Mouse (Mus musculus) urinary bladder, adult 2 months (tissue): ENCODE data around the gene Cela1. TPM values are rescaled to one million over a fixed set of nuclear protein-coding genes. Genes with fewer than 3 reads are reported as not detected.

Experiments used
- DNase-seq: peaks from one replicate; pipeline ENCODE4 v3.0.0; 2022; ENCODE audit warnings: low spot score
- polyA plus RNA-seq: library from polyadenylated mRNA; depleted of rRNA; stranded (reverse); fragments of >200 nt; gene quantifications from 2 replicates; pipeline ENCODE4 v1.2.3, GENCODE M21; 2012

The Cela1 gene
- polyA plus RNA-seq, 1 experiment: 135 TPM

DNA sequence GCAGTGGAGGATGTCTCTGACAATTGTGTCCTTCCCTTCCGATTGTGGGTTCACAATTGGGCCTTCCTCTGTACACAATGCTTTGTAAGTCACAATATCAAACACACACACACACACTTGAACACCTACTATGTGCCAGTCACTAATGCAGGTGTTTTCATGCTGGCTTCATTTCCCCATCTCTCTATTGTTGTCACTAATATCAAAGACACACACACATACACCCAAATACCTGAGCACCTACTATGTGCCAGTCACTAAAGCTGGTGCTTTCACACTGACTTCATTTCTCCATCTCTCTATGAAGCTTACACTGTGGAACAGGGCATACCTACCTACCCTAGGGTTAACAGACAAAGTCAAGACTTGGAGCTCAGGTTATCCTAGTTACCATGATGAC, 17.7 kb upstream of the Cela1 start:
- no peak for DNase-seq

DNA sequence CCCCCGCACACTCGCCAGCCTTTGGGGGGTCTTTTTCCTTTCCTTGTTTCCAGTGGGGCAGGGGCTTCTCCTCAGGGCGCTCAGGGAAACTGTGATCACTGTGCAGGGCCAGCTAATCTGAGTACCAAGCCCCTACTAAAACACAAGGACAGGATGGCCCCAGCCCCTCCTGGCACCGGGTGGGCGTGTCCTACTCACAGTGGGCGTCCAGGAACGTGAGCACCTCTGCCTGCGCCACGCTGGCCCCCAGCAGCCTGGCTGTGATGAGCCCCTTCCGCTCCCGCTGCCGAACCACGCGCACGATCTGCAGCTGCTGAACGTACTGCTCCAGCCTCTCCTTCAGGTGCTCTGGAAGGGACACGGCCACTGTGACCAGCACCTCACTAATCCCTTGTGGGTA, 16.2 kb upstream of the Cela1 start:
- no peak for DNase-seq

DNA sequence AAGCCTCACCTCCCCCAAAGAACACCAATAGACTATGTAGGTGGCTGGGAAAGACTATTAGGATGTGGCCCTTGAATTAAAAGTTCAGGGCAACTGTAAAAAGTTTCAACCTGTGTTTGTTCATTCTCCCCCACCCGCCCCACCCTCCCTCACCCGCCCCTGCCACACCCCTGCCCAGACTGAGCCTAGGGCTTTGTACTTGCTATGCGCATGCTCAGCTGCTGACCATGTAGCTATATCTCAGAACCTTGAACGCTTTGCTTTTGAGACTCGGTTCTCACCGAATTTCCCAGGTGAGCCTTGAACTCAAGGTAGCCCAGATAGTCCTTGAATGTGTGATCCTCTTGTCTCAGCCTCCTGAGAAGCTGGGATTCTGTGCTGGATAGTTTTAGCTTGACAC, 14.1 kb upstream of the Cela1 start:
- DNase-seq: no peak

DNA sequence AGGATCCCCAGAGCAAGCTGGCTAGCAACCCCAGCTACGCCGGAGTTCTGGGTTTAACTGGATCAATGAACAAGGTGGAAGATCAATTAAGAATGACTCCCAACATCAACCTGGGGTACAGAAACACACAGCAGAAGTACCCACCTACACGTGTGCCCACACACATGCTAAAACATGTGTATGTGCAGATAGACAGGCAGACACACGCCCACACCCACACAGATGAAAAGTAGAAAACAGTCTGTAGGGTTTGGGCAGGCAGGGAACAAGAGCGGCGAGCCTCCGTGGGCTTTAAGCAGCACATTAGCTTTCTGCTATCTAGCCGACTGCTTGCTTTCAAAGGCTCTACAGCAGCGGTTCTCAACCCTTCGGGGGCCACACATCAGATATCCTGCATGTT, 13.4 kb upstream of the Cela1 start:
- DNase-seq: no peak

DNA sequence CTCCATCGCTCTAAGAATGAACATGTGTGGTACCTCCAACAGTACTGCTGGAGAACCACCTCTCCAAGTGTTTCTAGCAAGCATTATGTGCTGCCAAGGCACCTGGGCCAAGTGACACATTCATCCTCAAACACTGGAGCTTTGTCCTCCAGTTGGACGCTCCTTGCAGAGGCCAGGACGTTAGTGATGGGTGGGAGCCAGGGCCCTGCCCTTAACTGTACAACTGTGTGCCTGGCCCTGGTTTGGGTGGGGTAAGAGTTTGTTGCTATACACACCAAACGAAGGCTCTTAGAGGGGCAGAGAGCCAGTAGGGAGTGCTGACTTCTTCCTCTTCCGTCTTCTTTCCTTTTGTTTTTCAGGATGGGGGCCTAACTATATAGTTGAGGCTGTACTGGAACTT, 12.7 kb upstream of the Cela1 start:
- DNase-seq: no peak

DNA sequence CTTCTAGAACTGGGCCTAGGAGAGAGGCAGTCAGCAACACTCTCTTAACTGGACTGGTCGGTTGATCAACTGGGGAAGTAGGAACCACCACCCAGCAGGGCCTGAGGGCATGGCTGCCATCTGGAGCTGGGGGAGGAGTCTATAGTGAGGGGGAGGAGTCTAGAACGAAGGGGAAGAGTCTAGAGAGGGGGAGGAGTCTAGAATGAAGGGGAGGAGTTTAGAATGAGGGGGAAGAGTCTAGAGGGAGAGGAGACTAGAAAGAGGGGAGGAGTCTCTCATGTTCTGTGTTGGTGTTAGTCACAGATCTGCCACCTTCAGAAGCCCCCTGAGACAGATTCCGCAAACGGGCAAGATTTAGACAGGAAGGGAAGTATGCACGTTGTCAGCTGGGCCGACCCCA, 11.7 kb upstream of the Cela1 start:
- no peak for DNase-seq

DNA sequence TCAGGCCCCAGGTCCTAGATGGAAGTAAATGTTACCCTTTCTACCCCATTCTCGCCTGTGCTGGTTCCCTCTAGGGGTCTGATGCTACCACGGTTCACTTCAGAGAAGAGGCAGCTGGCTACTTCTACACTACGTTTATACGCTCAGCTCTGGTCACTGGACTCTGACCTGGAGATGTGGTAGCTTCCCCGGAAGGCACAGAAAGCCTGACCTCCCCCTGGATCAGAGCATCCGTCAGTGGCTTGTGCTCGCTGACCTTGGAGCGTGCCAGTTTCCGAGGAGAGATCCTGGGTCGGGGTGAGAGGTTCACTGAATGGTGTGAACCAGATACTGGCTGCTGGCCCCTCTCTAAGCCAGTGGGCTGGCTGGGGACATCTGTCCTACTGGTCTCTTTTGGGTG, 10.4 kb upstream of the Cela1 start:
- DNase-seq: no peak

DNA sequence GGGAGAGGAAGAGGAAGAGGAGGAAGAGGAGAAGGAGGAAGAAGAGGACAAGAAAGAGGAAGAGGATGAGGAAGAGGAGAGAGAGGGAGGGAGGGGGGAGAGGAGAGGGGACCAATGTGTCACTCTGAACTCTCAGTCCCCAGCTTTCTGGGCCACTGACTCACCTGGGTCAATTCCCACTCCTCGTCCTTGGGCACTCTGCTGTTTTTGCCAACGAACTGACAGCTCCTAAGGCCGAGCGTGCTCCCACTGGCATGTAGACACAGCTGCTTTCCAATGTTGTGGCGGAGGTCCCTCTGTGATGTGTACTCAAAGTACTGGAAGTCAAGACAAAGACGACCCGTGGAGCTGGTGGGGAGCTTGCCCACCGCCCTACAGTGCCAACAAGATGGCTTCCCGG, 6.7 kb upstream of the Cela1 start:
- no peak for DNase-seq

DNA sequence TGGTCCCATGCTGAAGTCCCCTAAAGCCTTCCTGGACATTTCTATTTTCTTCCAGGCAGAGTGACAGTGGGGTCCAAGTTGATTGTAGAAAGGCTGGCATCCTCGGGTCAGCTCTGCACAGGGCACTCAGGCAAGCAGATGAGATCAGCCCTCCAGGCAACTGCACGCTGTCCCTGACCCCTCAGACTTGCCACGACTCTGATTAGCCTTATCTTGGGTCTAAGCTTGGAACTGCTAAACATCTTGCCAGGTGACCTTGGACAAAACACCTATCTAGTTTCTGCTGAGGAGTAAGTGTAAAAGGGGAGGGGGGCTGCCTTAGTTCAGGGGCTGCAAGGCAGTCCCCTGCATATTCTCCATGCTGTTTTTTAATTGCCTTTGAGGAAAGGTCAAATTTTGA, 4.3 kb upstream of the Cela1 start:
- no peak for DNase-seq

DNA sequence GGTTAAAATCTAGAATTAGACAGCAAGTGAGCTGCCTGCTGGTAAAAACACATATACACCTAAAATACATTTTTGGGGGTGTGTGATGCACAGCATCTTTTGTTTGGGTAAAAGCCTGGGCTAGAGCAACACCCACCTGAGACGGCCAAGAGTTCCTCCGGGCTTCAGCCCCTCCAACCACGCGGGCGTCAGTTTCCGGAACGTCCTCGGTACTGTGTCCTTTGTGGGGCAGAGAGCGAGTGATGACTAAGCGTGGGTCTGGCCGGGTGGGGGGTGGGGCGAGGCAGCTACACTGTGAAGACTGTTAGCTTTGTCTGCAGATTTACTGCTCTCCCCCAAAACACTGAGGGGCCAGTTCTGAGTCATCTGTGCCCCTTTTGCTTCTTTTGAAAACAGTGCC, 732 bp downstream of the Cela1 start:
- peak; percentile 49 for DNase-seq

DNA sequence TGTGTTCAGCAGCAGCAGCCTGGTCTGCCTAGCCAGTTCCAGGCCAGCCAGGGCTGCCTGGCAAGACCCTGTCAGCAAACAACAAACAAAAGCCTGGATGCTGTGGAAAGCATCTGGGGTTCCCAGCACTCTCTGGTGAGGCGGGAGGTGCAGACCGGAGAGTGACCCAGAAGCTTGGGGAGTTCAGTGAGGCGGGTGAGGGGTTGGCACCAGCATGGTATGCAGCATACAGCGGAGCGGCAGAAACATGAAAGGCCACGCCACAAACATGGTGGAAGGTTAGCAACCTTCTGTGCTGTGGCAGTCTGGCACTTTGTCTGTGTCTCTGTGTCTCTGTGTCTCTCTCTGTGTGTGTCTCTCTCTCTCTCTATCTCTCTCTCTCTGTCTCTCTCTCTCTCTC, 1.3 kb downstream of the Cela1 start:
- DNase-seq: no peak

DNA sequence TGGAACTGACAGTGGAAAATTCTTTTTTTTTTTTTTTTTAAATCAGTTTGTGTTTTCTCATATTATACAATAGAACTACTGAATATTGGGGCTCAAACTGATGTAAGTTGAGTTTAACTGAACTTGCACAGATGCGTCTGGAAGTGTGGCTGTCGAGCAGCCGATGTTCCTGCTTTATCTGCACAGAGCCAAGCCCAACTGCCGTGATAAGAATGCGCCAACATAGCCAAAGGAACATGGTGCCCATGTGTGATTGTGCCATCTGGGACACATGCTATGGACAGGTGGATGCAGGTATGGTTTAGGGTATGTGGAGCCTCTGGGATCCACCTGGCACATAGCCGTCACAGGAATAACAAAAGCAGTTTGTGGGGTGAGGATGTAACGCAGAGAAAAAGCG, 1.9 kb downstream of the Cela1 start:
- no peak for DNase-seq

DNA sequence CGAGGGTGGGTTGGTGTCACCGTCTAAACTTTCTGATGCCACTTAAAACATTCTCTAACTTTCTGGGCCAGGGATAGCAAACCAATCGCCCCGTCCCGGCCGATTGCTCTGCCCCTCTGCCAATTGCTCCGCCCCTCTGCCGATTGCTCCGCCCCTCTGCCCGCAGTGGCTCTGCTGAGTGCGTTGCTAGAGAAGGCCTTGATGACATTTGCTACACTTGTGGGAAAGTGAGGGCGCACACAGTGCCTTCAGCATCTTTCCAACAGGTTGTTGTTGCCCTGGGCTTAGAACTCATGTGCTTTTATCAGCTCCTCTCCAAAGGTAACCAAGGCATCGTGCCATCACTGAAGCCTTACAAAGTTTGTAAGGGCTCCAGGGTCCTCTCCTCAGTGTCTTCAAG, 2.5 kb downstream of the Cela1 start:
- DNase-seq: no peak

DNA sequence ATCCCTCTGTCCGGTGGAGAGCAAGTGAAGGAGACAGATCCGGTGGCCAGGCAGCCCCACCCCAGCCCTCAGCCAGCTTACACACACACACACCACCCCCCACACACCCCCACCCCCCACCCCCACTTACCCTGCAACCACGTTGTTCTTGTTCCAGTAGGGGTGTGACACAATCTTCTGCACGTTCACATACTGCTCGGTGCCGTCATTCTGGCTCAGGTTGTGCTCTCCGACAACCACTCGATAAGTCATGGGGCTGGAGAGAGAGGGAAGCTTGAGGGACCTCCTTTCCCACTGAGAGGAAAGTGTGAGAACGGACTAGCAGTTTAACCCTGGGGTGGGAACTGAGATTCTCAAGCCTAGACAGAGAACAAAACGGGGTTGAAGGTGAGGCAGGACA, 3.3 kb downstream of the Cela1 start:
- DNase-seq: no peak

DNA sequence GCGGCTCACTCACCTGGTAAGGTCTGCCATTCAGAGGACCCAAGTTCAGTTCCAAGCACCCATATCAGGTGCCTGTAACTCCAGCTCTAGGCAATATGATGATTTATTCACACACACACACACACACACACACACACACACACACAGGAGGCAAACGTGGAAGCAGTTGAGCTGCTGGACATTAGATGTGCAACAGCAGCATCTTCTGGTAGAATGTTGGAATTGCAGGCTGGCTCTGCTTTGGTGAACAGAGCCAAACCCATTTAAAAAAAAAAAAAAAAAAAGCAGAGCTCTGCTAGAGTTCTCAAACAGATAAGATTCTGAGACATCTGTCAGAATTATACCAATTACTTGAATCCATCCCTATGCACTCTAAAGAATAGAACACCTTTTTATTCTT, 4.7 kb downstream of the Cela1 start:
- no peak for DNase-seq

DNA sequence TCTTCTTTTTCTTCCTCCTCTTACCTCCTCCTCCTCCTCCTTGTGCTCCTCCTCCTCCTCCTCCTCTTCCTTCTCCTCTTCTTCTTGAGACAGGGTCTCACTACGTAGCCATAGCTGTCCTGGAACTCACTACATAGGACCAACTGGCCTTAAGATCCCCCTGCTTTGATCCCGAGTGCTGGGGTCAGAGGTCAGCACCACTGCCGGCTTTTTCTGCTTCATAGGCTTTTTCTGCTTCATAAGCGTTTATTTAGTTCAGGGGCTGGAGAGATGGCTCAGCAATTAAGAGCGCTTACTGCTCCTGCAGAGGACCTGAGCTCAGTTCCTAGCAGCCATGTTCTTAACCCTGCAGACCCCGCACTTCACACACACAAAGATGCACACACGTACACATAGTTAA, 6.0 kb downstream of the Cela1 start:
- no peak for DNase-seq

DNA sequence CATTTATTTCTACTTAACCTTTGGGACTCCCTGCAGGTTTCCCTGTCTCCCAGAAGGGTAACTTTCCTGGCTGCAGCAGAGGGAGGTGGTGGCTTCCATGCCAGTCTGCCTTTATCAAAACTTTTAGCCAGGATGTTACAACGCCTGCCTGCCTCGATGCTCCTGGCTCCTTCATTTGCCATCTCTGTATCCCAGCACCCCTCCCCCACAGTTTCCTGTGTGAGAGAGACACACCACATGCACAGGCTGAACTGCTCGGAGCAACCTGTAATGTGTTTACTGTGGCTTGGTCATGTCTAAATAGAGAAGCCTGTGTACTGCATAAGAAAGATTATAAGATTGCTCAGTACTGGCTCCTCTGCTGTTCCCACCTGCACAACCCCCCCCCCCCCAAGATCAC, 7.3 kb downstream of the Cela1 start:
- DNase-seq: no peak

DNA sequence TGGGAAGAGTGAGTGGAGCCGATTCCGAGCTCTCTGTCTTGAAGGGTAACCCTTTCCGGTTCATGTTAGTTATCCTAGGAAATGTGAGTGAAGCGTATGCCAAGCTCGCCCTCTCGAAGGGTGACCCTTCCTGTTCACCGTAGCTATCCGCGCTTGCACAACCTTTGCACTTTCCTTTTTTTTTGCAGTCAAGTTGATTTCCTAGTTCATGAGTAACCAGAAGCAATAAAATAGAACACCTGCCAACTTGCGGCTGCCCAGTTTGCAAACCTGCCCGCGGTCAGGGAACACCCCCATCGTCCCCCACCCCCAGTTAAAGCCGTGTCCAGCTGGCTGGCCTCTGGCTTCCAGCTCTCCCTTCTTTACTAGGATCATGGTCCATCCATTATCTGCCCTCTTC, 8.7 kb downstream of the Cela1 start:
- no peak for DNase-seq

DNA sequence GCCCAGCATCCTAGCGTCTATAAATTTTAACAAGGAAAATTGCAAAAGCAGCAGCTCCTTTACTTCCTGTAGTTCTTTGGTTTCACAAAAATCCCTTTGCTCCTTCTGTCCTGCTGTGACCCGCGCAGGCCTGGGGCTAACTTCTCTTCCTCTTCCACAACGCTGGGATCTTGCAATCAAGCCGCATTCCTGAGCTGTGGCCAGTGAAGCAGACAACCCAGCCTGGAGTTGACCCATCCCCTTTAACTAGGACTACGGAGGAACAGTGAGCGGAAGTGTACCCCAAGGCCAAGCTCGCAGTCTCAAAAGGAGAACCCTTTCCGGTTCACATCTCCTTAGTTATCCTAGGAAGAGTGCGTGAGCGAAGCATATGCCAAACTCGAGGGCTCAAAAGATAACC, 9.1 kb downstream of the Cela1 start:
- no peak for DNase-seq

DNA sequence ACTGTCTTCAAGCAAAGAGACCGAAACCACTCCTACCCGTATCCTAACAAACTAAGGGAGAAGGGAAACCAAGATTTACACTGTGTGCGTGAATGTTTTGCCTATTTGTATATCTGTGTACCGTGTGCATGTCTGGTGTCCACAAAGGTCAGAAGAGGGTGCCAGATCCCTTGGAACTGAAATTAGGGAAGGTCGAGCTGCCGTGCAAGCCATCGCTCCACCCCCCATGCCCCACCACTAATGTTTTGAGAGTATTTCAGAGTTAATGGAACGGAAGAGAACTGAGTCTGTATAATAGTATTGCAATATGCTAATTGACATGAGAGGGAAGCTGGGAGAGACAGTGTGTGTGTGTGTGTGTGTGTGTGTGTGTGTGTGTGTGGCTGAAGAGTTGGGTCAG, 10.0 kb downstream of the Cela1 start:
- DNase-seq: no peak

DNA sequence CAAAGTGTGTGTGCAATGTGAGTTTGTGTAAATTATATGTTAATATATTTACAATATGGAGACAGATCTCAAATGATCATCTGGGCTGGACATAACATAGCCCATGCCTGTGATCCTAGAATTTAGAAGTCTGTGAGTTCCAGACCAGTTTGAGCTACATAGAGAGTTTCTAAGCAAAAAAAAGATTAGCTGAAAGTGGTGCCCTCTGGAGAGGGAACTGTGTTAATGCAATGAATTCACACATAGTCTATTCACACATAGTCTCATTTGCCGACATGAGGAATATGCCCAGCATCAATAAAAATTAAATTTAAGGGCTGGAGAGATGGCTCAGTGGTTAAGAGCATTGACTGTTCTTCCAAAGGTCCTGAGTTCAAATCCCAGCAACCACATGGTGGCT, 11.2 kb downstream of the Cela1 start:
- no peak for DNase-seq

DNA sequence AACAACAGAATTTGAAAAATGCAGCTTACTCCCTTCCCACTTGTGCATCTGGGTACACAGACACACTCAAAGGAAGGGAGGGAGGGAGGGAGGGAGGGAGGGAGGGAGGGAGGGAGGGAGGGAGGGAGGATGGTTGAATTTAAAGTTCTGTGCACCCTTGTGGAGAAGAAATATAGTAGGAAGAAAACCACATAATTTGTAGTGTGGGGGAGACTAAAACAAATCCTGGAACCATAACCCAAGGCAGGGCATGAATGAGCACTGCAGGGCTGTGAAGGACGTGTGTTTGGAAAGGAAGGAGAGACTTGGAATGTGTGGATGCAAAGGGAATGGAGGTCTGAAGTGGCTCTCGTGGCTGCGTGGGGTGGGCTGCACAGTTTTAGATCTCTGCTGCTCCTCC, 12.2 kb downstream of the Cela1 start:
- DNase-seq: no peak

DNA sequence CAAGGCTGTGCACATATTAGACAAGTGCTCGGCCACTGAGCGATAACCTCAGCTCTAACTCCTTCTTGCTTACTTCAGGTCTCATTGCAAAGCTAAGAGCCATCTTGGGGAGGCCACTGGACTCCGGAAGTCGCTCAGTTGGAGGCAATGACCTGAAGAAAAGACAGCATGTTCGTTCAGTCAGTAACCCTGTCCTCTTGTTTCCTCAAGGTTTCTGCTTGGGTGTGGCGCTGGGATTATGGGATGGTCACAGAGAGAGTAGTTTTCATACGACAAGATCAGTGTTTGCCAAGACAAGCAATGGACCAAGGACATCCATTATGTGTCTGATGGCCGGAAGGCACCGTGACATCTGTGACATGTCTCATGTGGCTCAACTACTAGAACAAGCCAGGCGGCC, 13.2 kb downstream of the Cela1 start:
- no peak for DNase-seq

DNA sequence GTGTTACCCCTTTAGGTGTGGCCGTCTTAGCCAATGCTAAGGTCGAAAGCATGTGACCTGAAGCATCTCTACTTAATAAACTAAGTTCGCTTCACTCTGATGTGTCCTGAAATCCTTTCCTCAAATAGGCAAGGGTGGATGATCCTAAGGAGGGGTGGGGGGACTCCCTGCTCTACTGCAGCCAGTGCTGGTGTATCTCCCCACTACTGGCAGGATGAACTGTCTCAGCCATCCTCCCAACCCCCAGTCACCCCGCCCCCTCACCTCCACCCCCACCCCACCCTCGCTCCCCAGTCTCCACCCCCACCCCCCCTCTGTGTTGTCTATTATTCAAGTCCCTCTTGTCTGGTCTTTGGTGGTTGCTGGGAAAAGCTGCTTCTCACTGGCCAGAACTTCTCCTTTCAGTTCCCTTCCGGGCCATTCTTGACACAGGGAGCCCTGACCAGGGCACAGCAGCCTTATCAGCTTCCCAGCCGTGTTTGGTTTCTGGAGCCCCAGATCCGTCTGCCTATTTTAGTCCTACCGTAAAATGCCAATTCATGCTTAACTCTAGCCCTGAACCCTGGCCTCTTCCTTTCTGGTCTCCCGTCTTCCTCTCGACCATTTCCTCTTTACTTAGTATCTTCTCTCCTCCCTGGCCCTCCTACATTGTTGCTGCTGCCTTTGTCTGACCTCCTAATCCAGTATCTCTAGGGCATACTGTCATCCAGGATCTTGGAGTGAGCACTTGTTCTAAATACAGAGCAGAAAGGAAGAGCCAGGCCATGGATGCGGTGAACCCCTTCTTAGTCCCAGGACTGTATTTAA, 13.9 kb downstream of the Cela1 start:
- no peak for DNase-seq
